ENCODE assay signal across 9 mouse cellular contexts in the genomic region with DNA sequence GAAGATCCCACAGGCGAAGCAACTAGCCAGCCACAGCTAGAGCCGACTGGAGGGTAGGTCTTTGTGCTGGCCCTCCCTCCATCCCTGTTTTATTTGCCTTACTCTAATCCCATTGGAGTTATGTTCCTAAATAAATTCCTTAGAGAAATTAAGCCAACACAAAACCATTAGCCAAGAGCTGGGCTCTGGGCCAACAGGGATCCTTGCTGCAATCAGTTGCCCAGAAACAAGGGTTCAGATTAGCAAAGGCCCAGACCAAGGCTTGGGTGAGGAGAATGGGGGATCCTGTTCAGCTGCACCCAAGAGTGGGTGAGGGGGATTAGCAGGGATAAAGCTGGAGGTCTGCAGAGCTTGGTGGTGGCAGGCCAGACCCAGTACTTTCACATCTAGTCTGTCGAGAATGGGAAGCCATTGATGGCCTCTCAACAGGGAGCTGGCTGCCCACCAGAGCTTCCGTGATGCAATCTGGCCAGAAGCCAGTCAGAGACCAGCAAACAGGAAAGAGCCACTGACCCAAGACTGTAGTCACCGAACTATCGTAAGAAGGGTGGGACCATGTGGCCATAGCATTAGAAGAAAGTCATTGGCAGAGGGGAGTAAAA. TPM values are rescaled to one million over a fixed set of nuclear protein-coding genes. Genes with fewer than 3 reads are reported as not detected.
DNase-seq lines count a peak whose midpoint lies in the region; ATAC-seq lines count a peak whose summit lies in the region.
"Had no signal": no experiment of that assay in that cellular context is flagged by ENCODE, and none has a peak within 500 bp of the region (broad histone marks: within the 10 kb centered on the region; RNA-seq: fewer than 3 reads in every experiment).

No protein-coding gene starts in this region.

- 37% methylated on average over 6 of the region's 6 CpGs for WGBS in hindbrain, embryonic 15.5 days
- 77% methylated on average over 6 of the region's 6 CpGs for WGBS in hindbrain, embryonic 10.5 days
- 39% methylated on average over 6 of the region's 6 CpGs for WGBS in limb, embryonic 15.5 days

- no peaks in the 10 kb centered on the region for H3K27me3 ChIP-seq in hindbrain, embryonic 15.5 days
- H3K27me3 ChIP-seq in hindbrain, embryonic 10.5 days (ENCODE audit: insufficient read depth, poor library complexity, severe bottlenecking): no peaks in the 10 kb centered on the region
- H3K27me3 ChIP-seq in limb, embryonic 15.5 days: no peaks in the 10 kb centered on the region
- H3K27me3 ChIP-seq: liver, embryonic 15.5 days had no signal

- H3K36me3 ChIP-seq in hindbrain, embryonic 15.5 days: no peaks in the 10 kb centered on the region
- H3K36me3 ChIP-seq in hindbrain, embryonic 10.5 days: no peaks in the 10 kb centered on the region
- H3K36me3 ChIP-seq in limb, embryonic 15.5 days: no peaks in the 10 kb centered on the region
- H3K36me3 ChIP-seq: liver, embryonic 15.5 days had no signal

- ATAC-seq in hindbrain, embryonic 15.5 days (ENCODE audit: low FRiP score, low read depth): peak; percentile 86
- ATAC-seq in limb, embryonic 15.5 days (ENCODE audit: insufficient number of reproducible peaks, low FRiP score, low TSS enrichment, low read depth): no peak

- no peak overlapping the region for H3K4me2 ChIP-seq in hindbrain, embryonic 15.5 days
- H3K4me2 ChIP-seq in limb, embryonic 15.5 days: no peak overlapping the region
- H3K4me2 ChIP-seq: liver, embryonic 15.5 days had no signal

- H3K4me3 ChIP-seq in hindbrain, embryonic 15.5 days: no peak overlapping the region
- no peak overlapping the region for H3K4me3 ChIP-seq in hindbrain, embryonic 10.5 days
- H3K4me3 ChIP-seq in limb, embryonic 15.5 days: no peak overlapping the region
- H3K4me3 ChIP-seq: liver, embryonic 15.5 days had no signal

- peak overlapping the region; percentile 60 for H3K27ac ChIP-seq in hindbrain, embryonic 15.5 days (replicated peaks)
- H3K27ac ChIP-seq in hindbrain, embryonic 10.5 days: no peak overlapping the region
- peak overlapping the region; percentile 38; the same call in 1 of the 2 replicates for H3K27ac ChIP-seq in limb, embryonic 15.5 days
- H3K27ac ChIP-seq: liver, embryonic 15.5 days had no signal

- DNase-seq in hindbrain, embryonic 10.5 days (ENCODE audit: low spot score): no peak
- peak; percentile 61 for DNase-seq in brain, adult 2 months (ENCODE audit: low read depth, low spot score)
- DNase-seq in frontal cortex, postnatal 36 days (ENCODE audit: low spot score in 2 of 2): peak; percentile 21 to 58
- DNase-seq in kidney, adult 9 months: peak; percentile 69
- peak; percentile 64 for DNase-seq in ovary, postnatal 36 days (ENCODE audit: low spot score)
- no peak for DNase-seq in spleen, postnatal 14 days (ENCODE audit: low spot score in 2 of 2)

- no peak overlapping the region for H3K9ac ChIP-seq in hindbrain, embryonic 15.5 days
- no peak overlapping the region for H3K9ac ChIP-seq in limb, embryonic 15.5 days
- H3K9ac ChIP-seq: liver, embryonic 15.5 days had no signal

- no peaks in the 10 kb centered on the region for H3K9me3 ChIP-seq in hindbrain, embryonic 15.5 days
- no peaks in the 10 kb centered on the region for H3K9me3 ChIP-seq in hindbrain, embryonic 10.5 days
- no peaks in the 10 kb centered on the region for H3K9me3 ChIP-seq in limb, embryonic 15.5 days
- H3K9me3 ChIP-seq: liver, embryonic 15.5 days had no signal

- peaks cover 4% of the 10 kb centered on the region; the same call in 1 of the 2 replicates for H3K4me1 ChIP-seq in hindbrain, embryonic 15.5 days (replicated peaks)
- peaks cover 23% of the 10 kb centered on the region for H3K4me1 ChIP-seq in hindbrain, embryonic 10.5 days (replicated peaks)
- H3K4me1 ChIP-seq in limb, embryonic 15.5 days: peaks cover 12% of the 10 kb centered on the region

RNA-seq across cellular contexts. Expression of gene Muc20, which starts 6.1 kb away (rescaled TPM):
- polyA plus RNA-seq in hindbrain, embryonic 15.5 days (2015; fragmentation: Nextera tagmentation; extraction: Ambion mirVana): 0.06 TPM in 1 of 2 replicates, not detected in the other
- 0.09 TPM in 1 of 2 replicates, not detected in the other for polyA plus RNA-seq in hindbrain, embryonic 10.5 days (2016; fragmentation: Nextera tagmentation; extraction: Ambion mirVana)
- 0.15 TPM in 1 of 2 replicates, not detected in the other for polyA plus RNA-seq in limb, embryonic 15.5 days (2015; fragmentation: Nextera tagmentation; extraction: Ambion mirVana)

RNA-seq across cellular contexts. Expression of gene Smbd1, which starts 6.9 kb away (rescaled TPM):
- not detected in 2 replicates for polyA plus RNA-seq in hindbrain, embryonic 15.5 days (2015; fragmentation: Nextera tagmentation; extraction: Ambion mirVana)
- not detected in 2 replicates for polyA plus RNA-seq in hindbrain, embryonic 10.5 days (2016; fragmentation: Nextera tagmentation; extraction: Ambion mirVana)
- polyA plus RNA-seq in limb, embryonic 15.5 days (2015; fragmentation: Nextera tagmentation; extraction: Ambion mirVana): not detected in 2 replicates
- polyA plus RNA-seq: liver, embryonic 15.5 days had no signal

Comparison
In these comparisons a context has a peak if more than half of its experiments do, and no peak if none do; other contexts are left out.
1. DNase-seq: peak in brain, adult 2 months (single experiment), frontal cortex, postnatal 36 days (2 of 2), kidney, adult 9 months (single experiment) and ovary, postnatal 36 days (single experiment); none in hindbrain, embryonic 10.5 days (single experiment) and spleen, postnatal 14 days (0 of 2).